Mouse (Mus musculus) hindbrain, embryonic 10.5 days (tissue): ENCODE results near the gene Son. TPM values are rescaled to one million over a fixed set of nuclear protein-coding genes. Genes with fewer than 3 reads are reported as not detected.
A peak's percentile ranks its signal among the peaks of the same experiment; 100 is the strongest.

Experiments
- DNase-seq: peaks from one replicate; pipeline ENCODE4 v3.0.0-alpha.2; 2017; ENCODE audit warnings: low spot score
- H3K27ac ChIP-seq: fragments of 300-500 bp; sonication (generic); 2 replicates; pipeline ENCODE4 v1.5.1; 2016; ENCODE audit warnings: mild to moderate bottlenecking, moderate library complexity
- H3K27me3 ChIP-seq: fragments of 300-500 bp; sonication (generic); 2 replicates; pipeline ENCODE4 v1.6.1; 2016; ENCODE audit warnings: mild to moderate bottlenecking; ENCODE audit not compliant: poor library complexity, insufficient read depth, severe bottlenecking
- H3K36me3 ChIP-seq: fragments of 300-500 bp; sonication (generic); 2 replicates; pipeline ENCODE4 v1.6.1; 2016; ENCODE audit warnings: mild to moderate bottlenecking, moderate library complexity
- H3K4me1 ChIP-seq: fragments of 300-500 bp; sonication (generic); replicated peaks from 2 replicates; pipeline ENCODE4 v1.6.1; 2016; ENCODE audit warnings: mild to moderate bottlenecking
- H3K4me3 ChIP-seq: fragments of 300-500 bp; sonication (generic); 2 replicates; pipeline ENCODE4 v1.5.1; 2016; ENCODE audit warnings: mild to moderate bottlenecking, moderate library complexity
- H3K9me3 ChIP-seq: fragments of 300-500 bp; sonication (generic); 2 replicates; pipeline ENCODE4 v1.6.1; 2016; ENCODE audit warnings: mild to moderate bottlenecking, moderate library complexity
- WGBS: fragments of 180-500 bp; shearing (Covaris S2); methylation state at CpG from one replicate; pipeline ENCODE4 v1.1.7; 2016; 5-methylcytosine and 5-hydroxymethylcytosine counted together
- polyA plus RNA-seq: library from polyadenylated mRNA; unstranded; fragments of >200 nt; fragmentation: Nextera tagmentation; extraction: Ambion mirVana; gene quantifications from 2 replicates; pipeline ENCODE4 v1.2.1, GENCODE M21; 2016

The Son gene
- polyA plus RNA-seq, 1 experiment from 2014 or later = 102 TPM

GRCm38 (mm10) chr16:91701908-91702307, 54.6 kb downstream of the Son start:
- no peaks in the 10 kb centered on the region for H3K27me3 ChIP-seq
- no peaks in the 10 kb centered on the region for H3K4me1 ChIP-seq
- 92% methylated on average over 13 of the region's 13 CpGs for WGBS
- no peaks in the 10 kb centered on the region for H3K9me3 ChIP-seq
- peaks cover 87% of the 10 kb centered on the region for H3K36me3 ChIP-seq
- H3K4me3 ChIP-seq = no peak overlapping the region
- H3K27ac ChIP-seq = no peak overlapping the region
- DNase-seq = no peak

GRCm38 (mm10) chr16:91702771-91703188, 55.5 kb downstream of the Son start:
- Histone ChIP-seq H3K27ac (no peak overlapping the region), H3K4me1 (no peaks in the 10 kb centered on the region), H3K27me3 (no peaks in the 10 kb centered on the region), H3K4me3 (no peak overlapping the region), H3K36me3 (peaks cover 87% of the 10 kb centered on the region), H3K9me3 (no peaks in the 10 kb centered on the region)
- 64% methylated on average over 3 of the region's 3 CpGs for WGBS
- DNase-seq = no peak

- no peaks in the 10 kb centered on the region for H3K4me1 ChIP-seq
- no peaks in the 10 kb centered on the region for H3K27me3 ChIP-seq
- no peak overlapping the region for H3K27ac ChIP-seq
- peaks cover 86% of the 10 kb centered on the region for H3K36me3 ChIP-seq
- no peaks in the 10 kb centered on the region for H3K9me3 ChIP-seq
- 81% methylated on average over 14 of the region's 14 CpGs for WGBS
- no peak overlapping the region for H3K4me3 ChIP-seq
- DNase-seq = peak; percentile 15
These were observed 57.5 kb downstream of the Son start for GRCm38 (mm10) chr16:91704603-91705340.

- Histone ChIP-seq H3K27me3 (no peaks in the 10 kb centered on the region), H3K4me3 (no peak overlapping the region), H3K36me3 (peaks cover 82% of the 10 kb centered on the region), H3K4me1 (no peaks in the 10 kb centered on the region), H3K9me3 (no peaks in the 10 kb centered on the region), H3K27ac (no peak overlapping the region)
- DNase-seq = no peak
- 91% methylated on average over 7 of the region's 7 CpGs for WGBS
These were observed 62.9 kb downstream of the Son start for GRCm38 (mm10) chr16:91710241-91710640.

- WGBS = 85% methylated on average over 11 of the region's 11 CpGs
- H3K9me3 ChIP-seq = no peaks in the 10 kb centered on the region
- H3K27me3 ChIP-seq = no peaks in the 10 kb centered on the region
- no peak overlapping the region for H3K4me3 ChIP-seq
- no peak overlapping the region for H3K27ac ChIP-seq
- no peaks in the 10 kb centered on the region for H3K4me1 ChIP-seq
- H3K36me3 ChIP-seq = peaks cover 86% of the 10 kb centered on the region
- DNase-seq = no peak
These were observed 69.6 kb downstream of the Son start for GRCm38 (mm10) chr16:91716927-91717349.

- WGBS = 86% methylated on average over 4 of the region's 4 CpGs
- Histone ChIP-seq H3K9me3 (no peaks in the 10 kb centered on the region), H3K4me3 (no peak overlapping the region), H3K27me3 (no peaks in the 10 kb centered on the region), H3K27ac (no peak overlapping the region), H3K4me1 (0 out of 2 replicates have a peak, but pooled peaks cover under 1% of the 10 kb centered on the region), H3K36me3 (peaks cover 84% of the 10 kb centered on the region)
- DNase-seq = no peak
These were observed 70.1 kb downstream of the Son start for GRCm38 (mm10) chr16:91717399-91717798.

GRCm38 (mm10) chr16:91724247-91724646, 76.9 kb downstream of the Son start:
- no peaks in the 10 kb centered on the region for H3K27me3 ChIP-seq
- H3K36me3 ChIP-seq = peaks cover 40% of the 10 kb centered on the region
- peaks cover 15% of the 10 kb centered on the region for H3K4me1 ChIP-seq
- H3K9me3 ChIP-seq = no peaks in the 10 kb centered on the region
- H3K27ac ChIP-seq = no peak overlapping the region
- WGBS = 34% methylated on average over 3 of the region's 3 CpGs
- DNase-seq = peak; percentile 55
- H3K4me3 ChIP-seq = no peak overlapping the region

- WGBS = 91% methylated on average over 15 of the region's 15 CpGs
- H3K4me3 ChIP-seq = peak overlapping the region; percentile 95
- H3K27ac ChIP-seq = peak overlapping the region; percentile 8; the same call in 1 of the 2 replicates
- H3K9me3 ChIP-seq = no peaks in the 10 kb centered on the region
- peaks cover 14% of the 10 kb centered on the region for H3K36me3 ChIP-seq
- peaks cover 34% of the 10 kb centered on the region for H3K4me1 ChIP-seq
- H3K27me3 ChIP-seq = no peaks in the 10 kb centered on the region
- no peak for DNase-seq
These were observed 80.1 kb downstream of the Son start for GRCm38 (mm10) chr16:91727433-91727832.

GRCm38 (mm10) chr16:91728123-91729065, 81.1 kb downstream of the Son start, which contains the start of gene Cryzl1:
TSS of gene Cryzl1 (minus strand) at chr16:91728975.
- 2% methylated on average over 46 of the region's 46 CpGs for WGBS
- peak; percentile 97 for DNase-seq

More at GRCm38 (mm10) chr16:91728123-91729065, 81.1 kb downstream of the Son start, which contains the start of gene Cryzl1:
- Histone ChIP-seq H3K4me3 (peak within 1 kb of the TSS; percentile 95), H3K27me3 (no peaks in the 10 kb centered on the region), H3K27ac (peak within 1 kb of the TSS; percentile 97), H3K4me1 (peaks cover 33% of the 10 kb centered on the region), H3K9me3 (no peaks in the 10 kb centered on the region), H3K36me3 (peaks cover 13% of the 10 kb centered on the region)

Other genes with a start within 250 kb of the Son start
- 7.1 and 8.6 TPM in 2 replicates for gene Il10rb, start 241.3 kb upstream of the Son start, polyA plus RNA-seq
- 49.8 and 50.5 TPM in 2 replicates for gene Ifnar1, start 162.3 kb upstream of the Son start, polyA plus RNA-seq
- gene Ifngr2, start 100.4 kb upstream of the Son start, polyA plus RNA-seq = 25.1 and 36.7 TPM in 2 replicates
- 37.6 and 45.9 TPM in 2 replicates for gene Tmem50b, start 49.7 kb upstream of the Son start, polyA plus RNA-seq
- 3.2 and 4.5 TPM in 2 replicates for gene Dnajc28, start 28.5 kb upstream of the Son start, polyA plus RNA-seq
- gene Gart, start 554 bp upstream of the Son start, polyA plus RNA-seq = 112 and 158 TPM in 2 replicates
- 32.9 and 34.6 TPM in 2 replicates for gene Donson, start 41.3 kb downstream of the Son start, polyA plus RNA-seq
- gene Cryzl1, start 81.5 kb downstream of the Son start, polyA plus RNA-seq = 65.1 and 71.6 TPM in 2 replicates
- 50.7 and 55.5 TPM in 2 replicates for gene Itsn1, start 81.8 kb downstream of the Son start, polyA plus RNA-seq